Mouse (Mus musculus): ENCODE data around the gene Ubac1.

GRCm38 (mm10) chr2:26020714-26021560 lies 610 bp downstream of the Ubac1 start:
- TF ChIP-seq GATA1 (IDR thresholded peaks at IDR 0.05; ENCODE audit: borderline replicate concordance, low read length) = no peak
- TF ChIP-seq FLI1 (IDR thresholded peaks at IDR 0.05; ENCODE audit: low read length) = no peak
